Mouse (Mus musculus): Measurements from ENCODE around the gene Dcaf17. TPM values are rescaled to one million over a fixed set of nuclear protein-coding genes. Genes with fewer than 3 reads are reported as not detected.
A peak's percentile ranks its signal among the peaks of the same experiment; 100 is the strongest.

Dcaf17 gene
- total RNA-seq, 2 experiments from 2014 or later, result 9.6 to 15.1 TPM

DNA sequence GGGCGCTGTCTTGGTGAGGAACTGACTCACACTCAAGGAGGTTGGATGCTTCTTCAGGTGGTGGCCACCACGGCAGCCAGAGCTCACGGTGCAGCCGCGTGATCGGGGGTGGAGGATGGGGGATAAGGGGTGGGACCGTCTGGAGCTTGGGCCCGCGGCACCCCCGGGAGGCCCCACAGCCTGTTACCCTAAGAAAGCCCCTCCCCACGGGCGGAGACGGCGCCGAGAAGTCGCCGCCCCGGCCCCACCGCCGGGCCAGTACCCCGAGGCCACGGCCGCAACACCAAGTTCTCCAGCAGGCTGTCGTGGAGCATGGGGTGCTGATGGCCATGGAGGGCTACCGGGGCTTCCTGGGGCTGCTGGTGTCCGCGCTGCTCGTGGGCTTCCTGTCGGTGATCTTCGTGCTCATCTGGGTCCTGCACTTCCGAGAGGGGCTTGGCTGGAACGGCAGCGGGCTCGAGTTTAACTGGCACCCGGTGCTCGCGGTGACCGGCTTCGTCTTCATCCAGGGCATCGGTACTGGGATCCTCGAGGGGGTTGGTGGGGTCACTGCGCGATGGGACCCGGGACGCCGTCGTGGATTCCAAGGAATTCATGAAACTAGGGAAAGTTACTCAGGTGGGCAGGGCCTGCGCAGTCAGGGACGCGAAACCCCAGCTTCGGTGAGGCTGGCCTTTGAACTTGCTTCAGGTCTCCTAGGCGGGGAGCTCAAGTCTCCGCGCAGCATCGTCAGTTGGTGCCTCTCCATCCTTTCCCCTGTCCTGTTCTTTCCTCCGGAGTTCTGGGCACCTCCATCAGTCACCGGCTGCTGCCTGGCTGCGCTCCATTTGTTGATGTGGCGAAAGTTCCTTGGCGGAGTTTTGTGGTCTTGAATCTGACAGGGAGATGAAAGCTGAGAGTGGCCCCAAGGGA, 62.9 kb downstream of the Dcaf17 start, which contains the start of gene Cybrd1:
TSS of gene Cybrd1 (plus strand) at position 127 of the 912 bp plus-strand sequence.
- ATAC-seq (replicated peaks; ENCODE audit: poor library complexity), result peak; percentile 54

DNA sequence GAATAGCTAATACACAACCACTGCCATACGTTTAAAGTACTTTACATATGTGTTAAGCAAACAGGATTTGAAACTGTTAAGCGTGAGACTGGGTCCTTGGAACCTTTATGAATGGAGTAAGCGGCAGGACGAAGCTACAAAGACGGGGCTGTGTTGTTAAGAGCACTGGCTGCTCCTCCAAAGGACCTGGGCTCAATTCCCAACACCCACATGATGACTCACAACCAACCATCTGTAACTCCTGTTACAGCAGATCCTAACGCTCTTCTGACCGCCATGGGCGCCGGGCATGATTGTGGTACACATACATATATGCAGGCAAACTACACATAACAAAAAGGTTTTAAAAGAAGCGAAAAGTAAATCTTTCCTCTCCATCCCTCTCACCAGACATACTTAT, 65.7 kb downstream of the Dcaf17 start:
- no peak for ATAC-seq (replicated peaks; ENCODE audit: poor library complexity)

DNA sequence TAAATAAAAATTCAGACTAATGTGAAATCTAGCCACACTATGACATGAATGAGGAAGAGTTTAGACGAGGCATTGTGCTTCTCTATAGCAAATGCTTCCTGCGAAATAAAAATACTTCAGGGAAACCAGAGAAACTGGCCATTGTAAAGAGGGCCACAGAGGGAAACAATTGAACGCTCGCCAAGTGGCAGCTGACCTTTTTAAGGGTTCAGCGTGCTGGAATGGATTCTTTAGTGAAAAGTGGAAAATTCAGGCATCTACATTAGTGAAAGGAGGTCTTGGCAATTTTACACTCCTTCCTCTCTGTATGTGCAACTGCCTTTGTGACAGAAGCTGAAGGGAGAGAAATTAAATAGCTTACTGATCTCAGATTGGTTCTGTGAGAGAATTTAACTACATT, 66.3 kb downstream of the Dcaf17 start:
- no peak for ATAC-seq (replicated peaks; ENCODE audit: poor library complexity)

DNA sequence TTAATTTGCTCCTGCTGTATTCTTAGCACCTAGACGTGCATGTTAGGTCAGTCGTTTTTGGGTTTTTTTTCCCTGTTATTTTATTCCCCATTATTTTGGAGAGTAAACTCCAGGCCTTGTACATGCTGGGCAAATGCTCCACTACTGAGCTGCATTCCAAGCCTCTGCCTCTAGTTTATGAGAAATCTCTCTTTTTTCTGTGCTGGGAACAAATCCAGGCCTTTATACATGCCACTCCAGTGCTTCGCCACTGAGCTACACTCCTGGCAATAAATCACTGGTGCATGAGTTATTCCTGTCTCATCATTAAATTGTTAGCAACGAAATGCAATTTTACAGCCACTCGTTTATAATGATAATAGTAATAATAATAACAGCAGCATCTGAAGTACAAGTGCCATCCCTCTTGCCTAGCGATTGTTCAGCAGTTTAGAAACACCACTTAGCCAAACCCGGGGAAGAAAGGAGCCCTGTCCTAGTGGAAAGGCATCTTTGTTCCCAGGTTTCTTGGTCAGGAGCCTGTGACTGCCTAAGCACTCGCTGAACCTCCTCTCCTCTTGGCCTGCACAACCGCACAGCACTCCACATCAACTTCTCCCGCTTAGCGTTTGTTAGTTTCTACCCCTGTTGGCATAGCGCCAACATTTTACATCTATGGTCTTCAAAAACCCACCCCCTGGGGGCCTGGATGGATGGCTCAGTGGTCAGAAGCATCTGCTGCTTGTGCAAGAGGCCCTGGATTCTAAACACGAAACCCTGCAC, 67.3 kb downstream of the Dcaf17 start:
- no peak for ATAC-seq (replicated peaks; ENCODE audit: poor library complexity)

DNA sequence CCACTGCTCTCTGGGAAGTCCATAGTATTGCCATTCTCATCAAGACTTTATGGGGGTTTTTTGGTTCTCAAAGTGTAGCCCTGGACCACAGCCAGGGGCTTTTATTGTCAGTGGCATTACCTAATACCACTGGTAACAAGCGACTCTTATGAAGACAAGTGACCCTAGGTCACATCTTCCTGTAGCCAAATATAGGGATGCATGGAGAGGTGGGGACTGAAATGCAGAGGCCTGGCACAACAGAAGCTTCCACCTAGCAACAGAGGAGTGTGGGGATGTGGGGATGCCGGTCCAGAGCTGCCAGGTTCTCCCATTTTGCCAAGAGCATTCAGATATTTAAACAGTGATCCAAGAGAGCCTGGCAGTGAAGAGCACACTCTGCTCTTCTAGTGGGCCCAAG, 68.5 kb downstream of the Dcaf17 start:
- ATAC-seq (replicated peaks; ENCODE audit: poor library complexity), result no peak

DNA sequence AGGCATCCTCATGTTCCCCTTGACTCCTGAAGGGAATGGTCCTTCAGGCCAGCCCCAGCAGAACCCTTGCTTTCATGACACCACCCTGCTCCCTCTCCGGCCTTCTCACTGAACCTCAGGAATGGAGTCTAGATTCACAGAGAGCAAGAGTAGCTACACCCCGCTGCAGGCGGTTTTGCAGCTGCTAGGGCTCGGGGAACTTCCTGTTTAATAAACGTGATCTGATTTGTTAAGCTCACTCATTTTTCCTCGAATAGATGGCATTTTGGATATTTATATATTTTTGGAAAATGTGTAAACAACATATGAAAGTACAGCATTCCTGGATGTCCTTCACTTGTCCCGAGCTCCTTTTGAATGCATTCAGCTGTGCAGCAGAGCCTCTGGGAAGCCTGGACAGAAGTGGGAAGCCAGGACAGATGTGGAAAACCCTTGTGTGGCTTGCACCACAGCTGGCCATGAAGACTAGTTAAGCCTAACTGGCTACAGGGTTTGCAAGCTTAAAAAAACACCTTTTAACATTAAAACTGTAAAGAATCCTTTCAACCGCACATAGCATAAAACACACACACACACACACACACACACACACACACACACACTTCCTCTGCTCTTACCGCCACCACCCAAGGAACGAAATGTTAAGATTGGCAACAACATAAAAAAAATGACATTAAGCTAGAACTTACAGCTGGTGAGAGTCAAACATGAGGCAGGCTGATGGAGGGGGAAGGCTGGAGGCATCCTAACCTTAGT, 72.8 kb downstream of the Dcaf17 start:
- no peak for ATAC-seq (replicated peaks; ENCODE audit: poor library complexity)

DNA sequence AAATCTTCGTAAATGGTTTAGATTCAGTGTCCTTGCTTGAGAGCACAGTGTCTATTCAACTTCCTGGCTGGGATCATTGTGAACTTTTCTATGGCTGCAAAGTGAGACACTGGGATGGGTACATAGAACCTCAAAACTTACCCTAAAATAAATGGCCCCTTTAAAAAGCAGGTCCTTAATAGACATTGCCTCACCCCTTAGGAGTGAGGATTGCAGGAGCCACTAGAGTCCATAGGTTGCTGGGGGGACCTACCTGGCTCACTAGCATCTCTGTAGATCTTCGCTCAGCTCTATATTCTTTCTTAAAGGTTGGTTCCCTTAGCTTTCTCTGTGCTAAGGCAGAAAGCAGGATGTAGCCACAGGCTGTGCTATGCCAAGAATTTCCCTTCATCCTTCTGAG, 75.2 kb downstream of the Dcaf17 start:
- no peak for ATAC-seq (replicated peaks; ENCODE audit: poor library complexity)

DNA sequence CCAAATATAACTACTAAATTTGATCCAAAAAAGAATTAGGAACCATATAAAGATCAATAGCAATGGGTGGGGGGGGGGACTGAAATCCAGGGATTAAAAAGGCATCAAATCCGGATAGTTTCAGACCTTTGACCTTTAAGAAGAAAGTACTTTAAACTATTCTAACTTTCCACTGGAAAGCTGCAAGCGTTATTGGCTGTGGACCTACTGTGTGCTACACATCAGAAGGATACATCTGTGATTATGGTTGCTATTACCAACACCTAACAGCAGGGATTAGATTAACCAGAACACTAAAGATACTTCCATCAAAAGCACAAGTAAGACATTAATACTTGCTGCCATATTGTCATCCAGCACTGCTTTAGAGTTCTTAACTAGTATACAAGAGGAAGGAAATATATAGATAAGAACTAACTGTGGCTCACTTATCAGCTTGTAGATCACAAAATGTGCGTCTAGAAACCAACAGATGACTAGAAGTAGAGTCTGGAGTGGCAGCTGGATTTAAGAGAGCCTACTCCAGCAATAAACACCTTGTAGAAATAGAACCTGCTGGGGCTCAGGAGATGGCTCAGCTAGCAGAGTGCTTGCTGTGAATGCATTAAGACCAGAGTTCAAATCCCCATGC, 76.9 kb downstream of the Dcaf17 start:
- no peak for ATAC-seq (replicated peaks; ENCODE audit: poor library complexity)

DNA sequence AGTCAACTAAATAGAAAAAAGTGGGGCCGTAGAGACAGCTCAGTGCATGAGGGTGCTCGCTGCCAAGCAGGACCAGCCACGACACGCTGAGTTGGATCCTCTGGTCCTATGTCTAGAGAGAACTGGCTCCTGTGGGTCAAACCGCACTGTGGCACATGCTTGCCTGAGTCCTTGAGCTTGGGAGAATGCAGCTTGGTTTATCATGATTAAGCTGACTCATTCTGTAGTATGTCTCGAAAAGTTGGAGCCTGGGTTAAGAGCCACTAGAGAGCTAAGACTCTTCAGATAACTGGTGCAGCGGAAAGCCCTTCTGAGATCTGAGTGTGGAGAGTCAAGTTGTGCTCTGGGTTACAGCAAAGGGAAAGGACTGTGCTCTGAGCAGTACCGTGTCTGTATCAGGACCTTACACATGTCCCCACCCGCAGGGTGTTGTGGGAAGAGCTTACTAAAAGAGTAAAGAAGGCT, 78.9 kb downstream of the Dcaf17 start:
- peak; percentile 79 for ATAC-seq (replicated peaks; ENCODE audit: poor library complexity)

DNA sequence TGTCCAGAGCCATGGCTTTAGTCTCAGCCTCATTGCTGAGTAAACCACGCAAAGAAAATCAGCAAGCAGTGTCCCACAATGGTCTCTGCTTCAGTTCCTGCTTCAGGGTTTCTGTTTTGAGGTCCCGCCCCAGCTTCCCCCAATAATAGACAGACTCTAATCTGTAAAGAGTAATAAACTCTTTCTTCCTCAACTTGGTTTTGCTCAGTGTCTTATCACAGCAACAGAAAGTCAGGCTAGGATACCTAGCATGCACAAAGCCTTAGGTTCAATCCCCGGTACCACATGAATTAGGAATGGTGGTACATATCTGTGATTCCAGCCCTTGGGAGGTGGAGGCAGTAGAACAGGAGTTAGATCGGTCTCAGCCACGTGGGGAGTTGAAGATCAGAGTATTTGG, 79.7 kb downstream of the Dcaf17 start:
- ATAC-seq (replicated peaks; ENCODE audit: poor library complexity), result no peak; the same call in 1 of the 2 replicates

DNA sequence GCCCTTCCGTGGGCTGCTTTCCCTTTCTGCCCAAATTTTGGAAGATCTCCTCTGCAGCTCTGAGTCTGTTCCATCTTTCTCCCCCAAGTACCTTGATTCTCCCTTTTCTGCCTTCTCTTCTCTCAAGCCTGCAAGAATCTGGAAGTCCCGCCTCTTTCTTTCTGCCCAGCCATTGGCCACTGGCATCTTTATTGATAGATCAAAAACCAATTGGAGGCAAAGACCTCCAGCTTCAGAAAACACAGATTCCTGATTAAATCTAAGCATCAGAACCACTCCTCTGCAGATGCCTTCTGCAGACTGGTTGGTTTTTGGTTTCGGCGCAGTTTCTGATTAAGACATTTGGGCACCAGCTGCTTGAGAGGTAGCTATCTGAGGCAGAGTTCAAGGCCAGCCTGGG, 85.5 kb downstream of the Dcaf17 start:
- no peak for ATAC-seq (replicated peaks; ENCODE audit: poor library complexity)

DNA sequence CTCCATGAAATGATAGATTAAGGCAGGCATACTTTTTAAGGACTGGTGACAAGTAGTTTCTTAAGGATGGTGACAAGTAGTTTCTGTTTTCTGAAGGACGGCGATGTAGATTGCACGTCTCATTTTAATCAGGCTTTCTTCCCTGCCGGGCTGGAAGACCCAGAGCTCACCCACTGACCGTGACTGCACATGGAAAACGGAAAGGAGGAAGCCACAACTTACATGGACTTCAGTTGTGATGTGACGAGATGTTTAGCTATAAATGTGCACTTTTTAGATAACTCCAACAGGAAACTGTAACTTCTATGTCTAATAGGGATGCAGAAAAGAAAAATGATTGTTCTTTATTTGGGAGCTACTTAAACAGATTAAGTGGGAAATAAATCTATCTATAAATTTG, 87.3 kb downstream of the Dcaf17 start:
- peak; percentile 26; the same call in 1 of the 2 replicates for ATAC-seq (replicated peaks; ENCODE audit: poor library complexity)

DNA sequence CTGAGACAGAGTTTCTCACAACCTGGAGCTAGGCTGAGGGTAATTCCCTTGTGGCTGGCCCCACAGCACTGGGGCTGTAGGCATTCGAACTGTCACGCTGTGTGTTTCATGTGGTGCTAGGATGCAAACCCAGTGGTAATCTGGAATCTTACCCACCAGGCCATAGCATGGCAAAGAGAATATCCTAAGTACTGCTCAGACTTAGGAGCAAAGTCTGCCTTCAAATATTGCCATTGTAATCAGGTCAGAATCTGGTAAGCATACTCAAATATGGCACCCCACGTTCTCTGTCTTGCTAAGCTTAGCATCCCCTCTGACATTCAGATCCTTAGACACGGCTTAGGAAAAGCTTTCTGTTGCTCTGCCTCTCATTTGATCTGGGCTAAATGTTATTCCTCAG, 90.7 kb downstream of the Dcaf17 start:
- no peak for ATAC-seq (replicated peaks; ENCODE audit: poor library complexity)

DNA sequence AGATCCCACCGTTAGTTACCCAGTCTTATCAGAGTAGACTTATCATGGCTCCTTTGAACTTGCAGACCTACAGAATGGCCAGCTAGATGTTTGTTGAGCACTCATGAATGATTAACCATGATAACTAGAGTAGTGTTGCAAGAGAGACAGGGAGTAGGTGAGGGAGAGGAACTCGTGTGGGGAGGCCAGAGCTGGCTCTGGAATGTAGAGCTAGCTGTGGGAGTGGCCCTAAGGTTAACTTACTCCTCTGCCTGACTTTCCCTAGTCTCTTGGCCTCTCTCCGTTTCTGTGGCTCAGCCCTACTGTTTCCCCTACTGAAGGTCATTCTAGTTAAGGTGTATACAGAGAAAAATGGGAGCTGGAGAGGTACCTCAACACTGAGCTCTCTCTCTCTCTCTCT, 91.1 kb downstream of the Dcaf17 start:
- no peak for ATAC-seq (replicated peaks; ENCODE audit: poor library complexity)

DNA sequence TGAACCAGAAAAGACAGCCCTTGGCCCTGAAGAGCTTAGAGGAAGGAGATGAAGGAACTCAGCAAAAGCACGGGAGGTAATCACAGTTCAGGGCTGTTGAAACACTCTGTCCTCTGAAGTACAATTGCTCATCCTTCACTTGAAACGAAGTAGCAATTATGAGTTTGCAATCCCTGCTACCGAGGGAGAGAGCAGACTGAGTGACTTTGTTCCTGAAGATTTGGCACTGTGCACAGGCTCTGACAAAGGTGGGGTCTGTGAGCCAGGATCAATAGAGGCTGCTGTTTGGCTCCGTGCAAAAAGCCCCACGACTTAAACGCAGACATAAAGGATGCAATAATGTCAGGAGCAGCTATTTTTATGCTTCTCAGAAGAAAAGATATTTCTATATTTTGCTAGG, 92.7 kb downstream of the Dcaf17 start:
- ATAC-seq (replicated peaks; ENCODE audit: poor library complexity), result no peak

Other genes starting within 250 kb of the Dcaf17 start
- gene Tlk1, start 229.6 kb upstream of the Dcaf17 start, total RNA-seq (2015), result 71.7 and 80.6 TPM in 2 replicates
- gene Tlk1, start 229.6 kb upstream of the Dcaf17 start, total RNA-seq (2017), result 41.5 and 45.2 TPM in 2 replicates
- gene Mettl8, start 255 bp downstream of the Dcaf17 start, total RNA-seq (2015), result 26.8 and 37.1 TPM in 2 replicates
- 17.5 and 27.8 TPM in 2 replicates for gene Mettl8, start 255 bp downstream of the Dcaf17 start, total RNA-seq (2017)
- 0.05 TPM in 1 of 2 replicates, not detected in the other for gene Cybrd1, start 62.6 kb downstream of the Dcaf17 start, total RNA-seq (2015)
- 0.08 TPM in 1 of 2 replicates, not detected in the other for gene Cybrd1, start 62.6 kb downstream of the Dcaf17 start, total RNA-seq (2017)
- 87.8 and 104 TPM in 2 replicates for gene Dync1i2, start 156.4 kb downstream of the Dcaf17 start, total RNA-seq (2015)
- 75.0 and 89.2 TPM in 2 replicates for gene Dync1i2, start 156.4 kb downstream of the Dcaf17 start, total RNA-seq (2017)

Measured in megakaryocyte progenitor cell, adult 5-6 weeks (primary cell).